Mouse (Mus musculus) thymus, adult 2 months (tissue): ENCODE measurements around the gene Slc8b1.

Experiments
- CTCF ChIP-seq: fragments of 200-500 bp; IDR thresholded peaks from 2 replicates; pipeline ENCODE4 v1.5.1; 2012; ENCODE audit warnings: mild to moderate bottlenecking, control low read depth, low read length, moderate library complexity, borderline replicate concordance; ENCODE audit not compliant: control insufficient read depth, poor library complexity, insufficient read depth; ENCODE audit errors: extremely low read depth
- POLR2A ChIP-seq: fragments of 200-500 bp; IDR thresholded peaks from 2 replicates; pipeline ENCODE4 v1.6.1; 2012; ENCODE audit warnings: mild to moderate bottlenecking, low read length, control low read depth, moderate library complexity; ENCODE audit not compliant: control insufficient read depth, poor library complexity, insufficient read depth; ENCODE audit errors: extremely low read depth

DNA sequence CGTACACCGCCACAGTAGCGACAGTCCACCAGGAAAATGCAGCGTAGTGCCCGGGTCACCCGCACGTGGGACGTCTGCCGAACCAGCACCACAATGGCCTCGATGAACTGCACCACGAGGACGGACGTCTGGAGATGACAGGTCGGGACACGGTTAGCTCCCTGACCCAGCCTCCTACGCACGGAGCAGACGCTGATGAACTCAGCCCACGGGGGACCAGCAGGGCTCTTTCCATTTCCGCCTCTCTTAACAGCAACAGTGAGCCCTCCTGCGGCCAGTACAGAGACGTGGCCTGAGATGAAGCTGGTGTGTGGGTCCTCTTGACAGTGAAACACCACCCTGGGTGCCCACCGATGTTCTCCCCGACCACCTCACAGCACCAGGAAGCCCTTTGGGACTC is 44.9 kb downstream of the Slc8b1 start:
- TF ChIP-seq CTCF, result no peak
- TF ChIP-seq POLR2A, result no peak
